Mouse (Mus musculus) olfactory bulb, adult 2 months (tissue): ENCODE data around the gene Hopx. TPM values are rescaled to one million over a fixed set of nuclear protein-coding genes. Genes with fewer than 3 reads are reported as not detected.

Source experiments
- H3K27ac ChIP-seq: fragments of 200-500 bp; 2 replicates; pipeline ENCODE4 v1.5.1; 2012; ENCODE audit warnings: low read depth, low read length; ENCODE audit not compliant: insufficient read depth
- H3K4me1 ChIP-seq: fragments of 200-500 bp; 2 replicates; pipeline ENCODE4 v1.6.1; 2012; ENCODE audit warnings: low read length; ENCODE audit not compliant: control insufficient read depth, insufficient read depth
- H3K4me3 ChIP-seq: fragments of 200-500 bp; 2 replicates; pipeline ENCODE4 v1.5.1; 2012; ENCODE audit warnings: mild to moderate bottlenecking, low read depth, low read length, moderate library complexity; ENCODE audit not compliant: insufficient read depth
- CTCF ChIP-seq: fragments of 200-500 bp; IDR thresholded peaks from 2 replicates; pipeline ENCODE4 v1.5.1; 2012; ENCODE audit warnings: low read depth, mild to moderate bottlenecking, low read length, moderate library complexity; ENCODE audit not compliant: insufficient read depth
- POLR2A ChIP-seq: fragments of 200-500 bp; IDR thresholded peaks from 2 replicates; pipeline ENCODE4 v1.6.1; 2012; ENCODE audit warnings: mild to moderate bottlenecking, low read depth, low read length, moderate library complexity; ENCODE audit not compliant: insufficient read depth
- WGBS: fragments of 180-500 bp; shearing (Covaris S2); methylation state at CpG from one replicate; pipeline ENCODE4 v1.1.7; 2018; 5-methylcytosine and 5-hydroxymethylcytosine counted together
- polyA plus RNA-seq: library from polyadenylated mRNA; stranded (reverse); fragments of >200 nt; gene quantifications from 2 replicates; pipeline ENCODE4 v1.2.4, GENCODE M21; 2012; ENCODE audit warnings: low replicate concordance; ENCODE audit not compliant: missing spikeins, insufficient read depth, insufficient read length

Gene Hopx
- polyA plus RNA-seq: not detected in 2 replicates

GRCm38 (mm10) chr5:77114817-77115731 is at the start of gene Hopx:
Gene Hopx (minus strand): TSS chr5:77115121.
- peaks cover 9% of the 10 kb centered on the region for H3K4me1 ChIP-seq
- no peak for TF ChIP-seq POLR2A
- 41% methylated on average over 33 of the region's 33 CpGs for WGBS
- H3K27ac ChIP-seq: no peak within 1 kb of the TSS
- no peak within 1 kb of the TSS for H3K4me3 ChIP-seq

- Histone ChIP-seq H3K4me1 (peaks cover under 1% of the 10 kb centered on the region; the same call in 1 of the 2 replicates), H3K4me3 (no peak overlapping the region), H3K27ac (no peak overlapping the region)
- 83% methylated on average over 7 of the region's 7 CpGs for WGBS
- no peak for TF ChIP-seq CTCF
- no peak for TF ChIP-seq POLR2A
These were observed 48.7 kb upstream of the Hopx start for GRCm38 (mm10) chr5:77163597-77163996.

GRCm38 (mm10) chr5:77162566-77162965 is 47.6 kb upstream of the Hopx start:
- no peak overlapping the region for H3K27ac ChIP-seq
- peaks cover 3% of the 10 kb centered on the region; the same call in 1 of the 2 replicates for H3K4me1 ChIP-seq
- TF ChIP-seq CTCF (no peak), POLR2A (no peak)
- WGBS: 98% methylated on average over 3 of the region's 3 CpGs
- no peak overlapping the region for H3K4me3 ChIP-seq

GRCm38 (mm10) chr5:77157777-77158540 is 43.0 kb upstream of the Hopx start:
- 34% methylated on average over 14 of the region's 14 CpGs for WGBS
- no peak overlapping the region for H3K27ac ChIP-seq
- H3K4me3 ChIP-seq: no peak overlapping the region
- peaks cover 6% of the 10 kb centered on the region for H3K4me1 ChIP-seq
- no peak for TF ChIP-seq CTCF
- no peak for TF ChIP-seq POLR2A

DNA sequence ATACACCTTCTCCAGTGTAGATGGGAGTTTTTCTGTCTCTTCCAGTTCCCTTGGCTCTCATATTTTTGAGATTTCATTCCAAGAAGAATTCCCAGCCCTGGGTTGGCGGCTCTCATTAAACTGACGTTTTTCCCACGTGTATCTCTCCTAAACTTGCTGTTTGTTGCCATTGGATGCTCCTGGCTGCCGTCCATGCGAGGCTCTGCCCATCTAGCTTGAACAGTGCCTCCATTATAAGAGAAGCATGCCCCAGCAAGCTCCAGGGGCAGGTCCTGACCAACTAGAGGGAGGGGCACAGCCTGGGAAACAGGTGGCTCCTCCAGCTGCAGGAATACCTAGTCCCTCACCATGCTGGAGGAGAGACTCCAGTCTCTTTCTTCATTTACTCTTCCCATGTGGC is 42.0 kb upstream of the Hopx start:
- no peak overlapping the region for H3K27ac ChIP-seq
- 43% methylated on average over 5 of the region's 5 CpGs for WGBS

GRCm38 (mm10) chr5:77155526-77155925 is 40.6 kb upstream of the Hopx start:
- peaks cover 9% of the 10 kb centered on the region for H3K4me1 ChIP-seq
- no peak overlapping the region for H3K27ac ChIP-seq
- no peak overlapping the region for H3K4me3 ChIP-seq
- 94% methylated on average over 12 of the region's 12 CpGs for WGBS
- TF ChIP-seq POLR2A (no peak), CTCF (no peak)

More for the DNA sequence above, 42.0 kb upstream of the Hopx start:
- Histone ChIP-seq H3K4me3 (no peak overlapping the region), H3K4me1 (peaks cover 6% of the 10 kb centered on the region)
- TF ChIP-seq CTCF (no peak), POLR2A (no peak)

GRCm38 (mm10) chr5:77154812-77155211 is 39.9 kb upstream of the Hopx start:
- Histone ChIP-seq H3K4me1 (peaks cover 9% of the 10 kb centered on the region), H3K4me3 (no peak overlapping the region), H3K27ac (no peak overlapping the region)
- WGBS: 84% methylated on average over 5 of the region's 5 CpGs
- TF ChIP-seq POLR2A (no peak), CTCF (no peak)

- H3K4me3 ChIP-seq: no peak overlapping the region
- TF ChIP-seq CTCF (no peak), POLR2A (no peak)
- H3K27ac ChIP-seq: no peak overlapping the region
- peaks cover 3% of the 10 kb centered on the region; the same call in 1 of the 2 replicates for H3K4me1 ChIP-seq
- WGBS: 87% methylated on average over 3 of the region's 3 CpGs
These were observed 36.8 kb upstream of the Hopx start for GRCm38 (mm10) chr5:77151738-77152137.

DNA sequence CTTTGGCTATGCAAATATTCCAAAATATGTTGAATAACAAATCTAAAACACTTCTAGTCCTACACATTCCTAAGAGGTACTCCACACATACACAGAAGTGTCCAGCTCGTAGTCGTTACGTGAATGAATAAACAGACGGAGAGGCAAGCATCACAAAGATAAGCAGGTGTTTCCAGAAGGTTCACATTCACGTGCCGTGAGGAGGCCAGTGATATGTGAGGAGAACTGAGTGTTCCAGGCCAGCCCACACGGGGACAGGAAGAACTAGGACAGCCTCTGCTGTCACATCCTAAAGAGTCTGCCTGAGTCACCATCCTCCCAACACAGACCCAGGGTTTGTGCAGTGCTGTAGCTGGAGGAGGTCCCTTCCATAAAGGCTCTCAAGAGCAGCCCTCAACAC is 36.2 kb upstream of the Hopx start:
- Histone ChIP-seq H3K27ac (no peak overlapping the region), H3K4me1 (peaks cover 3% of the 10 kb centered on the region; the same call in 1 of the 2 replicates), H3K4me3 (no peak overlapping the region)
- 65% methylated on average over 7 of the region's 7 CpGs for WGBS
- TF ChIP-seq CTCF (no peak), POLR2A (no peak)
